Mouse (Mus musculus) small intestine, adult 2 months (tissue): ENCODE results near the gene Rundc3a. TPM values are rescaled to one million over a fixed set of nuclear protein-coding genes. Genes with fewer than 3 reads are reported as not detected.

Experiments
- H3K27ac ChIP-seq: fragments of 200-500 bp; 2 replicates; pipeline ENCODE4 v1.5.1; 2012; ENCODE audit warnings: low read depth, low read length, control low read depth, inconsistent platforms; ENCODE audit not compliant: insufficient read depth
- H3K27me3 ChIP-seq: fragments of 200-500 bp; 2 replicates; pipeline ENCODE4 v1.6.1; 2012; ENCODE audit warnings: mild to moderate bottlenecking, moderate library complexity, low read length, inconsistent platforms; ENCODE audit not compliant: control insufficient read depth, insufficient read depth
- H3K36me3 ChIP-seq: fragments of 200-500 bp; 2 replicates; pipeline ENCODE4 v1.6.1; 2012; ENCODE audit warnings: mild to moderate bottlenecking, low read length, control low read depth, inconsistent platforms; ENCODE audit not compliant: control insufficient read depth, insufficient read depth
- H3K4me1 ChIP-seq: fragments of 200-500 bp; 2 replicates; pipeline ENCODE4 v1.6.1; 2012; ENCODE audit warnings: low read length, inconsistent platforms, mixed read lengths; ENCODE audit not compliant: control insufficient read depth, insufficient read depth, insufficient read length
- H3K4me3 ChIP-seq: fragments of 200-500 bp; 2 replicates; pipeline ENCODE4 v1.5.1; 2012; ENCODE audit warnings: low read depth, mild to moderate bottlenecking, control low read depth, inconsistent platforms, low read length, moderate library complexity
- CTCF ChIP-seq: fragments of 200-500 bp; IDR thresholded peaks from 2 replicates; pipeline ENCODE4 v1.5.1; 2012; ENCODE audit warnings: low read depth, mild to moderate bottlenecking, control low read depth, inconsistent platforms, low read length, moderate library complexity, mixed read lengths; ENCODE audit not compliant: insufficient replicate concordance, insufficient read length; ENCODE audit errors: extremely low read depth
- POLR2A ChIP-seq: fragments of 200-500 bp; IDR thresholded peaks from 2 replicates; pipeline ENCODE4 v1.6.1; 2012; ENCODE audit warnings: low read depth, mild to moderate bottlenecking, control low read depth, inconsistent platforms, low read length, moderate library complexity
- WGBS: fragments of 180-500 bp; shearing (Covaris S2); methylation state at CpG from one replicate; pipeline ENCODE4 v1.1.7; 2018; 5-methylcytosine and 5-hydroxymethylcytosine counted together
- polyA plus RNA-seq: library from polyadenylated mRNA; depleted of rRNA; stranded (reverse); fragments of >200 nt; gene quantifications from 2 replicates; pipeline ENCODE4 v1.2.3, GENCODE M21; 2012

Rundc3a gene
- polyA plus RNA-seq, 1 experiment = 6.5 TPM

DNA sequence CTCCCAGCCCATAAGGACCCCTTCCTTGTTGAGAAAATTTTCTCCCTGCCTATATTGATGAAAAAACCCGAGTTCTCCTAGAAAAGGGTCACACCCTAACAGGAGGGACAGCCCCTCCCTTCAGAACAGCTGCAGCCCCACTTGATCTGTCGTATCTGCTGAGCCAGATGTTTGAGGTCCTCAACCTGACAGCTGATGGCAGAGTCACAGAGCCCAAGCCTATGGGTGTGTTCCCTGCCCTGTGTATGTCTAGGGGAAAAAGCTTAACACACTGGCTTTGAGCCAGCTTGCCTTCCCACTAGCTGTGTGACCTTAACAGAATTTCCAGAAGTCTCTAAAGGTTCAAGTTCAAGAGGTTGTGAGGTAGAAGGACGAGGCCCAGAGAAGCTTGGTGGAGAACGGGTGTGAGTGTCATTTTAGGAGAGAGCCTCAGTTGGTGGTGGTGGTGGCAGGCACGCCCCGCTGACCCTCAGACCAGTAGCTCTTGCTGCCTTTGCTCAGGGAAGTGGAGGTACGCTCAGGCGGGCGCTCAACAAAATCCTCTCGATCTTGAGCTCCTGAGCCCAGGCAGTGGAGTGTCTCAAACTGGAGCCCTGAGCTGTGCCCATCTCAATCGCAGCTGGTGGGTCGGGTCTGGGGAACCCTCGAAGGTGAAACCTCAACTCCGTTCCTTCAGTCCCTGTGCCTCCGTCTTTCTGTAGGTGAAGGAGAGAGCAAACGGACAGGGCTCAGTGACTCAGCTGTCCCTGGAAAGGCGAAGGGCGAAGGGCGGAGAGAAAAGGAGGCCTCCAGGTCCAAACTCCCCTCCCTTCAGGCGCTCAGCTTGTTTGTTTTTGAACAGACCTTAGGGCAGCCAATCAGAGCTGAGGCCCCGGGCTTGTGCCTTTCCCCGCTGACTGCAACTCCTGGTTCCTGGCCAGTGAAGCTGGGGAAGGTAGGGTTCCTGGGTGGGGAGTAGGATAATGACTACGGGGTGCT, 17.7 kb upstream of the Rundc3a start:
- Histone ChIP-seq H3K4me3 (peak overlapping the region; percentile 58), H3K27ac (peak overlapping the region; percentile 97), H3K4me1 (peaks cover 19% of the 10 kb centered on the region; the same call in 1 of the 2 replicates), H3K36me3 (no peaks in the 10 kb centered on the region), H3K27me3 (no peaks in the 10 kb centered on the region)
- WGBS = 4% methylated on average over 23 of the region's 23 CpGs
- TF ChIP-seq POLR2A = no peak; the same call in 1 of the 2 replicates
- TF ChIP-seq CTCF = no peak

- Histone ChIP-seq H3K4me3 (peak overlapping the region; percentile 36), H3K36me3 (no peaks in the 10 kb centered on the region), H3K27ac (peak overlapping the region; percentile 70)
These were observed 16.9 kb upstream of the Rundc3a start for GRCm38 (mm10) chr11:102376196-102376835.

GRCm38 (mm10) chr11:102377186-102377585, 16.0 kb upstream of the Rundc3a start:
- Histone ChIP-seq H3K4me1 (peaks cover 19% of the 10 kb centered on the region; the same call in 1 of the 2 replicates), H3K36me3 (no peaks in the 10 kb centered on the region), H3K4me3 (no peak overlapping the region), H3K27me3 (no peaks in the 10 kb centered on the region), H3K27ac (no peak overlapping the region)
- WGBS = 65% methylated on average over 12 of the region's 12 CpGs
- TF ChIP-seq CTCF = peak; percentile 59; the same call in 1 of the 2 replicates
- TF ChIP-seq POLR2A = no peak

More at GRCm38 (mm10) chr11:102376196-102376835, 16.9 kb upstream of the Rundc3a start:
- H3K4me1 ChIP-seq = peaks cover 19% of the 10 kb centered on the region; the same call in 1 of the 2 replicates
- WGBS = 13% methylated on average over 8 of the region's 8 CpGs
- TF ChIP-seq CTCF = no peak
- TF ChIP-seq POLR2A = no peak
- H3K27me3 ChIP-seq = no peaks in the 10 kb centered on the region

GRCm38 (mm10) chr11:102380091-102380490, 13.1 kb upstream of the Rundc3a start:
- TF ChIP-seq CTCF = no peak
- no peak for TF ChIP-seq POLR2A
- Histone ChIP-seq H3K27me3 (no peaks in the 10 kb centered on the region), H3K4me3 (no peak overlapping the region), H3K27ac (0 out of 2 replicates have a peak overlapping the region, but pooled peaks have one; percentile 28), H3K36me3 (no peaks in the 10 kb centered on the region), H3K4me1 (peaks cover 16% of the 10 kb centered on the region; the same call in 1 of the 2 replicates)
- WGBS = 20% methylated on average over 5 of the region's 5 CpGs

GRCm38 (mm10) chr11:102381341-102382100, 11.7 kb upstream of the Rundc3a start:
- H3K4me3 ChIP-seq = no peak overlapping the region
- 42% methylated on average over 4 of the region's 4 CpGs for WGBS
- TF ChIP-seq POLR2A = no peak
- no peak for TF ChIP-seq CTCF
- H3K27ac ChIP-seq = no peak overlapping the region
- no peaks in the 10 kb centered on the region for H3K27me3 ChIP-seq
- H3K36me3 ChIP-seq = no peaks in the 10 kb centered on the region
- H3K4me1 ChIP-seq = peaks cover 4% of the 10 kb centered on the region; the same call in 1 of the 2 replicates

DNA sequence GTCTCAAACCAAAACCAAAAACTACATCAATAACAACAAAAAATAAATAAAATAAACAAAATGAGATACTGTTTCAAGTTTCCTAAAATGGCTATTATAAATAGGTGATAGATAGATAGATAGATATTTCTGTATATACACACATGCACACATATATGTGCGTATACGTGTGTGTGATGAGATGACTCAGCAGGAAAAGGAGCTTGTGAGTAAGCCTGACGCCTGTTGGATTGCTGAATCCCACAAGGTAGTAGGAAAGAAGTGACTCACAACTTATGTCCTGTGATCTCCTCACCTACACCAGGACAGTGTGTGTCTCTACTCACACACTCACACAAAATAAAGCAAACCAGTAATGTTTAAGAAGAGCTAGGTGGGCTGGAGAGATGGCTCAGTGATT, 10.4 kb upstream of the Rundc3a start:
- Histone ChIP-seq H3K27me3 (no peaks in the 10 kb centered on the region), H3K4me3 (no peak overlapping the region), H3K27ac (no peak overlapping the region), H3K36me3 (no peaks in the 10 kb centered on the region), H3K4me1 (peaks cover 2% of the 10 kb centered on the region; the same call in 1 of the 2 replicates)
- WGBS = 84% methylated on average over 3 of the region's 3 CpGs
- TF ChIP-seq POLR2A = no peak
- no peak for TF ChIP-seq CTCF
